Mouse (Mus musculus) kidney, adult 2 months (tissue): ENCODE data around the gene 1810043G02Rik. TPM values are rescaled to one million over a fixed set of nuclear protein-coding genes. Genes with fewer than 3 reads are reported as not detected.

Experiments used
- DNase-seq: peaks from one replicate; pipeline ENCODE4 v3.0.0; 2021
- H3K27ac ChIP-seq: fragments of 200-500 bp; 2 replicates; pipeline ENCODE4 v1.5.1; 2012; ENCODE audit warnings: low read depth, low read length, control low read depth, inconsistent platforms; ENCODE audit not compliant: insufficient read depth
- H3K27me3 ChIP-seq: fragments of 200-500 bp; replicated peaks from 2 replicates; pipeline ENCODE4 v1.6.1; 2012; ENCODE audit warnings: mild to moderate bottlenecking, moderate library complexity, low read length, inconsistent platforms; ENCODE audit not compliant: control insufficient read depth, insufficient read depth
- H3K36me3 ChIP-seq: fragments of 200-500 bp; 2 replicates; pipeline ENCODE4 v1.6.1; 2012; ENCODE audit warnings: mild to moderate bottlenecking, moderate library complexity, low read length, inconsistent platforms; ENCODE audit not compliant: control insufficient read depth, insufficient read depth
- H3K4me1 ChIP-seq: fragments of 200-500 bp; 2 replicates; pipeline ENCODE4 v1.6.1; 2011; ENCODE audit warnings: low read length; ENCODE audit not compliant: control insufficient read depth, insufficient read depth
- H3K4me3 ChIP-seq: fragments of 200-500 bp; 2 replicates; pipeline ENCODE4 v1.5.1; 2011; ENCODE audit warnings: mild to moderate bottlenecking, low read depth, low read length, control low read depth; ENCODE audit not compliant: insufficient read depth
- CTCF ChIP-seq: fragments of 200-500 bp; conservative IDR thresholded peaks from 2 replicates; pipeline ENCODE4 v1.5.1; 2011; ENCODE audit warnings: low read depth, mild to moderate bottlenecking, control low read depth, low read length, moderate library complexity, mixed read lengths; ENCODE audit not compliant: insufficient read depth, insufficient read length
- POLR2A ChIP-seq: fragments of 200-500 bp; IDR thresholded peaks from one replicate; pipeline ENCODE4 v1.6.1; 2011; ENCODE audit warnings: low read depth, low read length, control low read depth
- WGBS: fragments of 180-500 bp; shearing (Covaris S2); methylation state at CpG from one replicate; pipeline ENCODE4 v1.1.7; 2018; 5-methylcytosine and 5-hydroxymethylcytosine counted together
- polyA plus RNA-seq: library from polyadenylated mRNA; depleted of rRNA; stranded (reverse); fragments of >200 nt; gene quantifications from 2 replicates; pipeline ENCODE4 v1.2.3, GENCODE M21; 2012; rRNA removed

1810043G02Rik gene
- polyA plus RNA-seq, 1 experiment: 60.5 TPM

GRCm38 (mm10) chr10:78031987-78032386 lies 53.7 kb downstream of the 1810043G02Rik start:
- no peak overlapping the region for H3K27ac ChIP-seq
- no peaks in the 10 kb centered on the region for H3K36me3 ChIP-seq
- WGBS: 82% methylated on average over 2 of the region's 2 CpGs
- H3K4me3 ChIP-seq: no peak overlapping the region
- TF ChIP-seq CTCF (no peak), POLR2A (no peak)
- DNase-seq: no peak
- H3K4me1 ChIP-seq: no peaks in the 10 kb centered on the region
- H3K27me3 ChIP-seq: no peaks in the 10 kb centered on the region

Other genes with a start within 250 kb of the 1810043G02Rik start
- not detected in 2 replicates for gene Gm18596, start 235.9 kb upstream of the 1810043G02Rik start, polyA plus RNA-seq
- not detected in 2 replicates for gene Gm9736, start 227.2 kb upstream of the 1810043G02Rik start, polyA plus RNA-seq
- gene Gm3233, start 218.8 kb upstream of the 1810043G02Rik start, polyA plus RNA-seq: not detected in 2 replicates
- gene Gm3238, start 207.2 kb upstream of the 1810043G02Rik start, polyA plus RNA-seq: not detected in 2 replicates
- gene Gm7138, start 201.6 kb upstream of the 1810043G02Rik start, polyA plus RNA-seq: not detected in 2 replicates
- not detected in 2 replicates for gene Gm3250, start 196.0 kb upstream of the 1810043G02Rik start, polyA plus RNA-seq
- not detected in 2 replicates for gene Gm7137, start 190.3 kb upstream of the 1810043G02Rik start, polyA plus RNA-seq
- not detected in 2 replicates for gene Gm9639, start 183.4 kb upstream of the 1810043G02Rik start, polyA plus RNA-seq
- not detected in 2 replicates for gene Gm19668, start 179.4 kb upstream of the 1810043G02Rik start, polyA plus RNA-seq
- not detected in 2 replicates for gene Gm9507, start 166.7 kb upstream of the 1810043G02Rik start, polyA plus RNA-seq
- not detected in 2 replicates for gene Gm2696, start 163.8 kb upstream of the 1810043G02Rik start, polyA plus RNA-seq
- gene Krtap10-4, start 151.4 kb upstream of the 1810043G02Rik start, polyA plus RNA-seq: not detected in 2 replicates
- not detected in 2 replicates for gene Krtap10-10, start 142.6 kb upstream of the 1810043G02Rik start, polyA plus RNA-seq
- not detected in 2 replicates for gene Gm36176, start 131.7 kb upstream of the 1810043G02Rik start, polyA plus RNA-seq
- gene Gm10318, start 125.7 kb upstream of the 1810043G02Rik start, polyA plus RNA-seq: not detected in 2 replicates
- not detected in 2 replicates for gene Gm3285, start 116.5 kb upstream of the 1810043G02Rik start, polyA plus RNA-seq
- 8.4 and 8.6 TPM in 2 replicates for gene Lrrc3, start 76.0 kb upstream of the 1810043G02Rik start, polyA plus RNA-seq
- 0.53 and 1.2 TPM in 2 replicates for gene Trpm2, start 8.0 kb upstream of the 1810043G02Rik start, polyA plus RNA-seq
- gene Pfkl, start 31.6 kb downstream of the 1810043G02Rik start, polyA plus RNA-seq: 100 and 107 TPM in 2 replicates
- 0.34 and 1.1 TPM in 2 replicates for gene Dnmt3l, start 63.4 kb downstream of the 1810043G02Rik start, polyA plus RNA-seq
- gene Aire, start 65.1 kb downstream of the 1810043G02Rik start, polyA plus RNA-seq: 0.23 and 0.41 TPM in 2 replicates
- gene Icosl, start 90.8 kb downstream of the 1810043G02Rik start, polyA plus RNA-seq: 13.3 and 19.0 TPM in 2 replicates
- gene D10Jhu81e, start 191.3 kb downstream of the 1810043G02Rik start, polyA plus RNA-seq: 283 and 352 TPM in 2 replicates
- gene Pwp2, start 206.6 kb downstream of the 1810043G02Rik start, polyA plus RNA-seq: 7.9 and 8.2 TPM in 2 replicates